Mouse (Mus musculus) liver, embryonic 18 days (tissue): ENCODE results near the gene Tgfb1. TPM values are rescaled to one million over a fixed set of nuclear protein-coding genes. Genes with fewer than 3 reads are reported as not detected.

Experiments used
- polyA plus RNA-seq: library from polyadenylated mRNA; depleted of rRNA; stranded (reverse); fragments of >200 nt; gene quantifications from 2 replicates; pipeline ENCODE4 v1.2.3, GENCODE M21; 2012; rRNA removed

Gene Tgfb1
- 11.8 and 13.6 TPM in 2 replicates for polyA plus RNA-seq

DNA sequence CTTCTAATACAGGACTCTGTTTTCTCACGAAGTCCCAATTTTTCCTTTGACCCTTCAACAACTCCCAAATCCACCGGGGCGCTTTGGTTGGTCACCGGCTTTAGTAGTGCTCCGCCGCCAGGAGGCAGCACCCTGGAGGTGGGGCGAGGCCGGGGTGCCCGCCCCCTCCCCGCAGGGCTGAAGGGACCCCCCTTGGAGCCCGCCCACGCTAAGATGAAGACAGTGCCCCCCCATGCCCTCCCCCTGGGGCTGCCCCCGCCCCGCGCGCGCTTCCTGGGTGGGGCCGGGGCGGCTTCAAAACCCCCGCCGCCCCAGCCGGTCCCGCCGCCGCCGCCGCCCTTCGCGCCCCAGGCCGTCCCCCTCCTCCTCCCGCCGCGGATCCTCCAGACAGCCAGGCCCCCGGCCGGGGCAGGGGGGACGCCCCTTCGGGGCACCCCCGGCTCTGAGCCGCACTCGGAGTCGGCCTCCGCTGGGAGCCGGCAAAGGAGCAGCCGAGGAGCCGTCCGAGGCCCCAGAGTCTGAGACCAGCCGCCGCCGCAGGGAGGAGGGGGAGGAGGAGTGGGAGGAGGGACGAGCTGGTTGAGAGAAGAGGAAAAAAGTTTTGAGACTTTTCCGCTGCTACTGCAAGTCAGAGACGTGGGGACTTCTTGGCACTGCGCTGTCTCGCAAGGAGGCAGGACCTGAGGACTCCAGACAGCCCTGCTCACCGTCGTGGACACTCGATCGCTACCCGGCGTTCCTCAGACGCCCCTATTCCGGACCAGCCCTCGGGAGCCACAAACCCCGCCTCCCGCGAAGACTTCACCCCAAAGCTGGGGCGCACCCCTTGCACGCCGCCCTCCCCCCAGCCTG lies at the start of gene Tgfb1:
Tgfb1 (plus strand) TSS at position 323 of the 852 bp plus-strand sequence.

DNA sequence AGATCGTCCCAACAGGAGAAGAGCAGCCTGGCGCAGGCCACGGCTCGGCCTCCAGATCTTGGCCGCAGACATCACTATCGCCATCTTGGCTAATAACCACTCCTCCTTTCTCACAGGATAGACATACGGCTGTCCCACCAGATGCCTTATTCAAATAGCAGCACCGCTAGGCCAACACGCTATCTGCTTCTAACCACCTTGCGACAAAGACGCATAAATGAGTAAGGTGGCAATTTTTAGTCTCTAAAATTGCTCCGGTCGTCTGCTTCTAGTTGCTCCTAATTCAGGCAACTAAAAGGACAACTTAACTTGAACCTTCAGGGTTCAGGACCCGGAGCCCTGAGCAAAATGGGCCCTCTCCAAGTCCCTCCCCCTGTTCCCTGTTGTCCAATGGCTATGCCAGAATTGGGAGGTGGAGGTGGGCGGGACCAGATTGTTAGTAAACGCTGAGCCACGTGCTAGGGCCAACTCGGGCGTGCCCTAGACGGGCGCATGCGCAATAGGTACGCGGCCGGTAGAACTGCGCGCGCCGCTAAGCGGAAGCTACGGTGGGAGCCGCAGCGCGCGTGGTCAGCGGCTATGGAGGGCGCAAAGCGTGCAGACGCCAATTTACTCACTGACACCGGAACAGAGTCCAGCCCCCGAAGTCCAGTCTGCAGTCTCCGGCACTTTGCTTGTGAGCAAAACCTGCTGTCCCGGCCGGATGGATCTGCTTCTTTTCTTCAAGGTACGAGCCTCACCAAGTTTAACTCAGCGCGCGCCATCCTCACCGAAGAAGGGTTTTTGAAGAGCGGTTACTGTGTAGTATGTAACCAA lies 27.9 kb upstream of the Tgfb1 start, which contains the start of the genes Bckdha and Exosc5:
Bckdha (minus strand) TSS at position 325 of the 816 bp plus-strand sequence.
Exosc5 (plus strand) TSS at position 508 of the 816 bp plus-strand sequence.

DNA sequence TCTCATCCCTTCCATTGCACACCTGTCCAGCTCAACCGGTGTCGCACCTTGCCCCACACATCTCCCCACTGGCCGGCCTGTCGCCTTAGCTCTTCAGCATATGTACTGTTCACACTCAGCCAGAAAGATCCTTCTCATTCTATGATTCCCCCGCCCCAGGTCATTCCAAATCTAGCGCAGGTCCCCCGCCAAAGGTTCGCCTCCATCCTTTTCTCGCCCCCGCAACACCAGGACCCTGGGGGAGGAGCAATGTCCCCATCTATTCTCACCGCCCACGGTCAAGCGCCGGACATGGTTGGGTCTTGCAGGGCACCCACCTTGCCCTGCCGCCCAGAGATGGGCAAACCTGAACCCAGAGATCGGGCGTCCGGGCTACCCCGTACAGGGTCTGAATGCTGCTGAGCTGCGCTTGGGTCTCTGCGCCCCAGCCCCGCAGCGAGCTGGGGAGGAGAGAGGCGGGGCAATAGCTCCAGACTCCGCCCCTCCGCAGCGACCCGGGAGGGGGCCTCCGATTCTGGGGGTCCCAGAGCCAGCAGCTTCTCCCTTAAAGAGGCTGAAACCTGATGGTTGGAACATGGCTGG lies 12.0 kb upstream of the Tgfb1 start, which contains the start of gene Tmem91:
Tmem91 (minus strand) TSS at position 448 of the 582 bp plus-strand sequence.

DNA sequence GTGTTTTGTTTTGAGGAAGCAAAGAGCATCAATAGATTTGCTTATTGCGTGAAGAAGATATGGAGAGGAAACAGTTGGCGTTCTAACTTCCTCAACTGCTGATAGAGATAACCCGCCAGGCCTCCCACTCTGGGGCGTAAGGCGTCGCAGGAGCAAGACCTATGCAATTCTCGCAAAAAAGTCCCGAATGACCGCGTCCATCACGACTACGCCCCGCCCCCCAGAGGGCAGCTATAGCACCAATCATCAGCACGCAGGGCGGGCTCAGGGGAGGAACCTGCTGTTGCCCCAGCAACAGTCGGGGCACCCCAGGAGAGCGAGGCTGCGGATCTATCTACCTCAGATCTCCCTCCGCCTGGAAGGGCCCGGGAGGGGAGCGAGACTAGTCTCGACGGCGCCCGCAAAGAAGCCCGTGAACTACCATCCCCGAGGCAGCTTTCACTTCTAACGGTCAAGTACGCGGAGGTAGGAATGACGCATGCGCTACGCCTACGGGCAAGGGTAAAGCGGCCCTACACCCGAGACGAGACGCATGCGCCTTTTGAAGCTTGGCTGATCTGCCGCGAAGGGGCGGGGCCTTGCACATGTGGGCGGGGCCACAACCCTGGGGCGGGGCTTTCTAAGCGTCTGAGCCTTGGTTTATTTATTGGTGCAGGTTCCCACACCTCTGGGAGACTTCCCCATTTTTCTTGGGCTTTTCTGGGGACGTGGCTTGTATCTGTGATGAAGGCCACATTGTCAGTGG lies 6.1 kb upstream of the Tgfb1 start, which contains the start of gene B9d2:
B9d2 (plus strand) TSS at position 267 of the 745 bp plus-strand sequence.

DNA sequence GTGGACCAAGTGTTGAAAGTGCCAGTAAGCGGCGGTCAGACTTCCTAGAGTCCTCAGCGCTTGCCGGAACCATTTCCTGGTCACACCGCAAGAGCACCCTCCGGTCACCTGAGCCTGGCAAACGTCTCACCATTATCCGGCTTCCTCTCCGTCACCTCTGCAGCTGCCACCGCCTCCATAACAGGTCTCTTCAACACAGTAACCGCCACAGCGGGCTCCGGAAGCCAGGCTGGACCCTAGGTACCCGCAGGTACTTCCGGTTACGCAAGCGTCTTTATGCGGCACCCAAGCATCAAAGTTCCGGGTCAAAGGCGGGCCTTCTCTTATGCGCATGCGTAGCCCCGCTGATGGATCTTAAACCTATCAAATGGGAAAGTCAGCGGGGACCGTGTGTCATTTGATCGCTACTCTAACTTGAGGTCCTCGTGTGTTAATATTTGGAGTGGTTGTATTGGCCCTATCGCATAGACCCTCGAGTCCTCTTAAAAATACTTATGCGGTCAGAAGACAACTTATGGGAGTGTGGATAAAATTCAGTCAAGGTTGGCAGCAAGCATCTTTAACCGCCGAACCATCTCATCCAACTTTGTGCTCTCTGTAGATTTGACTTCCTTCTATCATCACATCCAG lies 32.1 kb downstream of the Tgfb1 start, which contains the start of gene Ccdc97:
Ccdc97 (minus strand) TSS at position 301 of the 630 bp plus-strand sequence.

Other genes starting within 250 kb of the Tgfb1 start
- 28.6 and 33.7 TPM in 2 replicates for gene Ceacam1, start 209.4 kb upstream of the Tgfb1 start, polyA plus RNA-seq
- gene Ceacam2, start 147.1 kb upstream of the Tgfb1 start, polyA plus RNA-seq: 0.02 and 0.05 TPM in 2 replicates
- 0.22 TPM in 1 of 2 replicates, not detected in the other for gene Erich4, start 71.1 kb upstream of the Tgfb1 start, polyA plus RNA-seq
- 11.8 and 12.8 TPM in 2 replicates for gene Dmac2, start 67.6 kb upstream of the Tgfb1 start, polyA plus RNA-seq
- 2.6 and 2.7 TPM in 2 replicates for gene B3gnt8, start 60.3 kb upstream of the Tgfb1 start, polyA plus RNA-seq
- 115 and 116 TPM in 2 replicates for gene Bckdha, start 28.0 kb upstream of the Tgfb1 start, polyA plus RNA-seq
- 26.4 and 31.9 TPM in 2 replicates for gene Exosc5, start 27.8 kb upstream of the Tgfb1 start, polyA plus RNA-seq
- gene Tmem91, start 11.8 kb upstream of the Tgfb1 start, polyA plus RNA-seq: 0.62 and 0.63 TPM in 2 replicates
- 18.3 and 19.4 TPM in 2 replicates for gene B9d2, start 6.2 kb upstream of the Tgfb1 start, polyA plus RNA-seq
- gene Ccdc97, start 32.1 kb downstream of the Tgfb1 start, polyA plus RNA-seq: 12.6 and 16.0 TPM in 2 replicates
- gene Hnrnpul1, start 67.8 kb downstream of the Tgfb1 start, polyA plus RNA-seq: 16.1 and 17.3 TPM in 2 replicates
- gene Axl, start 101.7 kb downstream of the Tgfb1 start, polyA plus RNA-seq: 13.4 and 14.2 TPM in 2 replicates
- 0.82 and 0.96 TPM in 2 replicates for gene Cyp2s1, start 129.9 kb downstream of the Tgfb1 start, polyA plus RNA-seq
- gene Cyp2b10, start 210.6 kb downstream of the Tgfb1 start, polyA plus RNA-seq: 0.02 and 0.07 TPM in 2 replicates